ENCODE assay signal across 26 mouse cellular contexts in genomic region chr7:136780708-136781107, GRCm38 (mm10).
"Had no signal": no experiment of that assay in that cellular context is flagged by ENCODE, and none has a peak within 500 bp of the region (broad histone marks: within the 10 kb centered on the region; RNA-seq: fewer than 3 reads in every experiment).

No protein-coding gene starts in this region.

- H3K9ac ChIP-seq: heart, embryonic 13.5 days; heart, embryonic 15.5 days; hindbrain, embryonic 12.5 days; hindbrain, embryonic 14.5 days; intestine, embryonic 15.5 days; limb, embryonic 15.5 days; liver, embryonic 12.5 days; liver, embryonic 14.5 days had no signal

- H3K4me1 ChIP-seq: heart, embryonic 15.5 days; hindbrain, embryonic 10.5 days; hindbrain, embryonic 12.5 days; liver, embryonic 12.5 days had no signal

- H3K4me3 ChIP-seq: heart, adult 2 months; heart, embryonic 13.5 days; heart, embryonic 15.5 days; hindbrain, embryonic 10.5 days; hindbrain, embryonic 12.5 days; intestine, embryonic 15.5 days; layer of hippocampus, adult 2 months; left cerebral cortex, adult 2 months; limb, embryonic 15.5 days; liver, embryonic 12.5 days had no signal

- H3K36me3 ChIP-seq: heart, embryonic 13.5 days; heart, embryonic 15.5 days; hindbrain, embryonic 10.5 days; hindbrain, embryonic 12.5 days; intestine, embryonic 15.5 days; limb, embryonic 15.5 days; liver, embryonic 12.5 days had no signal

- ATAC-seq: hindbrain, embryonic 16.5 days; inflammation-experienced regulatory T-cells, adult 6 months; intestine, embryonic 15.5 days; intestine, postnatal 0 days; liver, embryonic 12.5 days had no signal

- H3K27me3 ChIP-seq: heart, embryonic 15.5 days; intestine, embryonic 15.5 days; limb, embryonic 15.5 days; liver, embryonic 12.5 days had no signal

- H3K4me2 ChIP-seq: heart, embryonic 11.5 days; heart, embryonic 13.5 days; heart, embryonic 15.5 days; hindbrain, embryonic 12.5 days; hindbrain, embryonic 14.5 days; intestine, embryonic 15.5 days; limb, embryonic 15.5 days; liver, embryonic 12.5 days had no signal

- DNase-seq: gastrocnemius, postnatal 10 days; gastrocnemius, postnatal 25 days; heart, adult 2 months; heart, postnatal 14 days; heart, postnatal 4 days; kidney, adult 18-20 months; kidney, adult 8-10 months; kidney, postnatal 10 days; kidney, postnatal 25 days; kidney, postnatal 4 days; lung, adult 18-20 months had no signal

- H3K9me3 ChIP-seq: heart, embryonic 13.5 days; heart, embryonic 15.5 days; hindbrain, embryonic 10.5 days; hindbrain, embryonic 12.5 days; intestine, embryonic 15.5 days; limb, embryonic 15.5 days; liver, embryonic 12.5 days had no signal

- H3K27ac ChIP-seq: heart, adult 2 months; heart, embryonic 13.5 days; heart, embryonic 15.5 days; hindbrain, embryonic 10.5 days; hindbrain, embryonic 12.5 days; hindbrain, embryonic 14.5 days; intestine, embryonic 15.5 days; layer of hippocampus, adult 2 months; left cerebral cortex, adult 2 months; limb, embryonic 15.5 days; liver, embryonic 12.5 days; liver, embryonic 14.5 days had no signal
